Mouse (Mus musculus) thymus, postnatal 25 days (tissue): ENCODE measurements at regions not wholly inside any gene's neighbourhood (a gene's known extent, or its start where the extent isn't known, plus 50 kb on each side); places are given as distances from the start of the nearest gene placed in this dataset.

ENCODE experiments used
- DNase-seq: peaks from one replicate; pipeline ENCODE4 v3.0.0; 2022

DNA sequence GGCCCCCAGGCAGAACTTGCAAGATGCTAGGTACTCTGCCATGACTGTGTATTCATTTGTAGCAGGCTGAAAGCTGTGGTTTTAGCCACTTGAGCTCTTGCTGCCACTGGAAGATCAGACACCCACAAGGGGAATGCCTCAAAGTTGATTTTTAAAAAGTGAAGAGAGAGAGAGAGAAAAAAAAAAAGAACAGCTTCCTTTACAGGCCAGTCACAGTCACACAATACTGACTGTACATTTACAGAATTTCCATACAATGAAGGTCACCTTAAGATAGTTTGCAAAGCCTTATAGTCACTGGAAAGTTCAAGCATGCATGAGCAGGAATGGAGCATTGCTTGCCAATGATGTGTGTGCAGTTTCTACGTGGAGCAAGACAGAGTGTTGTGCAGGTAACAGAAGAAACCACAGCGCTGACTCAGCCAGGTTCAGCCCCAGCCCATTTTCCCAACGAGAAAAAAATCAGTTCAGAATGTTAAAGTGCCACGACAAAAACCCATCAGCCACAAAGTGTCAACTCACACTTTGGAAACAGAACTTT, 109.3 kb upstream of the Ado start:
- no peak for DNase-seq

- DNase-seq = no peak
Observed at GRCm38 (mm10) chr10:67657305-67657704, 108.5 kb upstream of the Ado start.

DNA sequence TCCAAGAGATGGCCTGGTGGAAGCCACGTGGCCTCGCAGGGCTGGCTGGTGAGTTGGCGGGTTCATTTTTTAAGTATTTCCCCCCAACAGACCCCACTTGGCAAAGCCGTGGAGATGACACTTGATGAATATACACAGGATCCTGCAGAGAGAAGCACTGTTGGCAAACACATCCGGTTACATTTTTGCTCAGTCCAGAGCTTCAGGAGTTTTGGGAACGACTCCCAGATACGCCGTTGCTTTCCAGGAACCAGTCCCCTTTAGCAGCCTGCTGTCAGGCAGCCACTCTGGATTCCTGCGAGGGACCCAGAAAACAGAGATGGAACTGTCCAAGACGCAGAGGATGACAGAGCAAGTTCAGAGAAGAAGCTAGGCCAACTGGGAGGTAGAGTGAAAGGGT, 105.8 kb upstream of the Ado start:
- no peak for DNase-seq

- no peak for DNase-seq
Observed at GRCm38 (mm10) chr10:67652300-67652699, 103.5 kb upstream of the Ado start.

DNA sequence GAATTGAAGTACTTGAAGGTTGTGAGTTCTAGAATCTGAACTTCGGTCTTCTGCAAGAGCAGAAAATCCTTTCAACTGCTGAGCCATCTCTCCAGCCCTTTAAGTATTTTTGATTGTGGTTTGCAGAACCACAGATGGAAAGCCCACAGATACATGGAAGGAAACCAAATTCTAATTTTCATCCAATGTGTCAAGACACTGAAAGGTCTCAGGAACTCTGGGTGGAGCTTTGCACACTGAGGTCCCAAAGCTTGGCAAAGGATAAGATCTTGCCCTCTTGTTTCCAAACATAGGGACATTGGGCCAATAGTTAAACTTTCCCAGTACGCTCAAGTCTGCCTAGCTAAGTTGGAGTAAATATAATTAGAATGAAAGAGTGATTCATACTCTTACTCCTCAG, 102.6 kb upstream of the Ado start:
- DNase-seq = no peak

DNA sequence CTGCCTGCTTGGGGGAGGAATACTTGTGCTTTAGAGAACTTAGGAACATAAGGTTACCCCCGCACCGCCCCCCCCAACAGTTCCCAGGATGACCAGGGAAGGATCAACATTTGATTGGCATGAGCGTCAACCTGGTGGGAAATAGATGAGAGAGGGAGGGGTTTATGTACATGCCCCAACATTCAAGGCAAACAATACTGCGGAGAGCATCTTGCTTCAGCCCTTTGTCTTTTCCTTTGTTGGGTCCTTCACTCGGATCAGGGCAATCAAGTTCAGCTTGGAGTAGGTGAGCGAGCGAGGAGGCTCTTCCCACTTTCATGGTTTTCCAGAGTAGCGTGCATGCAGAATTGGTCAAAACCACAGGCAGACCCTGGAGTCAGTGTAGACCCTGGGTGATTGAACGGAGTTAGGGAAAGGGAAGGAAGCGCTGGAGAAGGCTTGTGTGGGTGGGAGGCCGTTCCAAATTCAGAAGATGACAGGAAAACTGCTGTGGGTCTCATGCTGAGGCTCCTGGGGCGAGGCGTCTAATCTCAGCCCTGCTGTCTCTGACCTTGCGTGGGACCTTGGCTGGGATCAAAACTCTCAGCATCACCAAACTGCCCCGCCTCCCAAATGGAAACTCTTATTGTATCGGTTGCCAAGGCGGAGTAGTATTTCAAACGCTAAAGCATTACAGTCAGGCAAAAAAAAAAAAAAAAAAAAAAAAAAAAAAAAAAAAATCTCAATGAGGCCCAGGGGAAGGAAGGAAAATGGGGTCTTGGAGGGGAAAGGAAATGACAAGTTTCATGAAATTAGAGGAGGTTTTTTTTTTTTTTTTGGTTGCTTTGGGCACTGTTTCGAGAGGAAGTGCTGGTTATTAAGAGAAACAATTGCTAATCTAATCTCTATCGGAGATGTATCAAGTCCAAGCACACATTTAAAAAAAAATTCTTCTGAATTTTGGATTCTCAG, 99.3 kb upstream of the Ado start:
- DNase-seq = peak; percentile 18

DNA sequence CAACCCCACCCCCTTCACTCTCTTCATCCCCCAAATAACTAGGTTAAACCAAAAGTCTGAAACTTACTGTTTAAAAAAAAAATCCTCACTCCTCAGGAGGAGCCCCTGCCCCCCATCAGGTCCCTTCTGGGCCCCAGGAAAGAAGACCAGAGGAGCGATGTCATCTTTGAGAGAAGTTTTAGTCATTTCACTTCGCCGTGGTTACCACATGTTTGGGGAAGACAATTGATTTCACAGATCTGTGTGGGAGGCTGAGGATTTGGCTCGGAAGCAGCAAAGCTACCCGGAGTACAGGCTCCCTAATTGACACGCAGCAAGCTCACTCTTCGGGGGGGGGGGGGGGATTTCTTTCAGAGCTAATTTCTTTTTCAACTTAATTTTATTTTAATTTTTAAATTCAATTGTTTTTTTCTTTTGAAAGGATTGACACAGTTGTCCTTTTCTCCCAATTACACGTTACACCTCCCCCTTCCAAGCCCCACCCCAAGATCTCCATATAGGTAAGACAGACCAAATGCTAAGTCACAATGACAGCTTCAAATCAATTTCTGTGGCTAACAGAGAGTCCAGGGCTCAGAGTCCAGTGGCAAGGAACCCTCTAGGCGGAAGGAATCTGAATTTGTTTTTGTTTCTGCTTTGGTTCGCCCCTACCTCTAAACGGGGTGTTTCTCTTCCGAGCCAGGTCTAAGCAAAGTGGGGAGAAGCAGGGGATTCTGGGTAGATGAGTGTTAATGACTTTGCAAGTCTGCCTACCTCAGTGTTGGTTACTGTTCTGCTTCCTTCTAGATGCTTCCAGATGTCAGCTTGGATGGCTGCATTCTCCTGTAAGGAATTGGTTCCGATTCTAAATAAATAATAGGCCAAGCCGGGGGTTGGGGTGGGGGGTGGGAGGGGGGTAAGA, 98.2 kb upstream of the Ado start:
- peak; percentile 49 for DNase-seq

DNA sequence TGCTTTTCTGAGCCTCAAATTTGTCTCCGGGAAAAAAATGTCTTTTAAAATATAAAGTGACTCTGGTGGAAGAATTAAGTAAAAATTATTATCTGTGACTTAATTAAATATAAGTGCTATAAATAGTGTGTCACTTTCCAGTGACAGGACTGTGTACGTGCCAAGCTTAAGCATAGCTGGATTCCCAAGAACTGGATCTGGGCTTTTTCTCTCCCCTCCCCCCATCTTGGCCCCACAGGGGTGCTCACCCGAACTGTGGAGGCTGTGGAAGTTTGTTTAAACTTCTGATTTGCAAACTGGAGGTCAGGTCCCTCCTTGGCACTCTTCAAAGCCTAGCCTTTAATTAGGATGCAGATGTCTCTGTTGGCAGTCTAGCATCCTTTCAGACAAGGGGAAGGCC, 97.1 kb upstream of the Ado start:
- no peak for DNase-seq

DNA sequence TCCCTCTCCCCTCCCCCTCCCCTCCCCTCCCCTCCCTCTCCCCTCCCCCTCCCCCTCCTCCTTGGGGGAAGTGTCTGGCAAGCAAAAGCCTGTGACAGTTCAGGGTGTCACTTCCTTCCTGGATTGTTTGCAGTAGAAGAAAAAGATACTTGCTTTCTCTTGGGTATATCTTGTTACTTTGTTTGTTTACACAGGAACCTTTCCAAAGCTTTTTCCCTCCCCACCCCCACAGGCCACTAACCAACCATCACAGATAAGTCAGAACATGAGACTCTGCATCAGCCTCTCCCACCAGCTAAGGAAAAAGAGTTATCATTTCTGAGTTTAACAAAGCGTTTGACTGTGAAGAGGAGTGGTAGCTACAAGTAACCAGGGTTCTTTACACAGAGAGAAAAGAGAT, 95.5 kb upstream of the Ado start:
- DNase-seq = peak; percentile 54

DNA sequence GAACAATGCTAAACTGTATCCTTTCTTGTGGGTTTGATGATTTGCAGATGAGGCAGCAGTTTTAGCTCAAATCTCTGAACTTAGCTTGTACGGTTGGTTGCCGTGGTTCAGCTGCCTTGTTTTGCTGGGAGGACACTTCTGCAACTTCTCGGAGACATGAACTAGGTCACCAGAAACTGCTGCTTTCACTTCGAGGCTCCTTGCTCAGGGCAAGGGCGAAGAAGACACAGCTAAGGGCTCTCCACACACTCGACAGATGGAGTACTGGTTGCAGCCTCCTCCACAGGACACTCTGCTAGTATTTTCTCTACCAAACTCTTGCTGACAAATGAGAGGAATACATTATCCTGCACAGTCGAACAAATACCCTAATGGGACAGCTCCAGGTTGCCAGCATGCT, 94.9 kb upstream of the Ado start:
- peak; percentile 59 for DNase-seq

DNA sequence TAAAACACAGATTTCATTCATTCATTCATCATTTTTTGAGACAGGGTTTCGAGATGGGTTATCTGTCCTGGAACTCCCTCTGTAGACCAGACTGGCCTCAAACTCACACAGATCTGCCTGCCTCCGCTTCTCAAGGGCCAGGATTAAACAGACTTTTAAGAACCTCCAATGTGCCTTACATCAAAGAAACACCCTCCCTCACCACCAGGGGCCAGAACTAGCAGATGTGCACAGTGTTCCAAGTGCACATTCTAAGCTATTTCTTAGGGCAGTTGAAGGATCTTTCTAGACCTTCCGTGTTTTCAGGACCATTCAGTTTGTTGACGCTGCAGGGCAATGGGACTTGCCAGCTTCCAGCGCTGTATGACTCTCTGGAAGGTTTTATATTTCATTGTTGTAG, 88.6 kb upstream of the Ado start:
- peak; percentile 18 for DNase-seq

- DNase-seq = peak; percentile 78
Observed at GRCm38 (mm10) chr10:67636569-67636968, 87.8 kb upstream of the Ado start.

DNA sequence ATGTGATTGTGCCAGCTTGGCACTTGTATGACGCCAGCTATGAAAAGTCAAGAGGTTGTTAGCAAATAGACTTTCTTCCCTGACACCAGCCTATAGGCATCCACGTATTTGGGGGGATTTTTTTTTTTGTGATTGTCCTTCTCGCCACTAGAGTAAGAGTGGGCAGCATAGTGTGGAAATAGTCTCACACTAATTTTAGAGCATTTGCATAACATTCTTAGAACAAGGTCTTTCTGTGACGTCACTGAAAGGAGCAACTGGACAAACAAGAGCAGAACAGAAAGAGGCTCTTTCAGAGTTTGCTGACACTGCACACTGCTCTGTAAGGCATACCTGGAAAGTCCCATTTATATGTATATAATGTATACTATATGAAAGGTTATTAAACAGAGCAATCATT, 86.0 kb upstream of the Ado start:
- DNase-seq = no peak

DNA sequence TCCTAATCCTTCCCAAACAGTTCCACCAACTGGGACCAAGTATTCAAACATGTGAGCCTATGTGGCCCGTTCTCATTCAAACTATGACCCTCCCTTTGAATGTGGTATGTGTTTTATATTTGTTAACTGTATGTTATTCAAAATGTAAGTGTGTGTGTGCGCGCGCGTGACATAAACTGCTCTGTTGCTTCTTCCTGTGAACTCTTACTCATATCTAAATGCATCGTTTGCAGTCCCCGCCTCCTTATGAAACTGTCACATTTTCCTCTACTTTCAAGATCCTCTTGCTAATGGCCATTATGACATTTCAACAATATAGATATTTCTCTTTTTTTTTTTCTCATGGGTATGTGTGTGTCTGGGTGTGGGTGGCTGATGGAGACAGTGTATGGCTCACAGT, 84.3 kb upstream of the Ado start:
- no peak for DNase-seq

- no peak for DNase-seq
Observed at GRCm38 (mm10) chr10:67623338-67623737, 74.6 kb upstream of the Ado start.

- DNase-seq = peak; percentile 17
Observed at GRCm38 (mm10) chr10:67620018-67620417, 71.3 kb upstream of the Ado start.

DNA sequence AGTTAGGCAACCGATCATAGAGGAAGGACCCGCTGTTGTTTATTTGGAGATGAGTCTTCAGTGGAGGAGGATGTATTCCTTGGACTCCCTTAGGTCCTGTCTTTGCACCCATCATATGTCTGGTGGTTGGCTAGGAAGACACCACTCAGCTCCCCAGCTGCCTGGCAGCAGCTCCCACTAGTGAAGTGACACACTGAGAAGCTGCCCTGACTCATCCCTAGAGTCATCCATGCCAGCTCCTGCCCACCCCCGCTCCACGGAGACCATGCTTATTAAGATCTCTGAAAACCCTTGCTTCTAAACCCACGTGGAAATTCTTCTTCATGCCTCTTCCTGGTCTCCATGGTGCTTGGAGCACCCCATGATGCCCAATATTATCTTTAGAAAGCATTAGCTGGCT, 69.4 kb upstream of the Ado start:
- no peak for DNase-seq

GRCm38 (mm10) chr10:67615016-67615415, 66.3 kb upstream of the Ado start:
- no peak for DNase-seq

- DNase-seq = peak; percentile 32
Observed at GRCm38 (mm10) chr10:67610689-67611088, 61.9 kb upstream of the Ado start.

GRCm38 (mm10) chr10:67608033-67608432, 59.3 kb upstream of the Ado start:
- no peak for DNase-seq

DNA sequence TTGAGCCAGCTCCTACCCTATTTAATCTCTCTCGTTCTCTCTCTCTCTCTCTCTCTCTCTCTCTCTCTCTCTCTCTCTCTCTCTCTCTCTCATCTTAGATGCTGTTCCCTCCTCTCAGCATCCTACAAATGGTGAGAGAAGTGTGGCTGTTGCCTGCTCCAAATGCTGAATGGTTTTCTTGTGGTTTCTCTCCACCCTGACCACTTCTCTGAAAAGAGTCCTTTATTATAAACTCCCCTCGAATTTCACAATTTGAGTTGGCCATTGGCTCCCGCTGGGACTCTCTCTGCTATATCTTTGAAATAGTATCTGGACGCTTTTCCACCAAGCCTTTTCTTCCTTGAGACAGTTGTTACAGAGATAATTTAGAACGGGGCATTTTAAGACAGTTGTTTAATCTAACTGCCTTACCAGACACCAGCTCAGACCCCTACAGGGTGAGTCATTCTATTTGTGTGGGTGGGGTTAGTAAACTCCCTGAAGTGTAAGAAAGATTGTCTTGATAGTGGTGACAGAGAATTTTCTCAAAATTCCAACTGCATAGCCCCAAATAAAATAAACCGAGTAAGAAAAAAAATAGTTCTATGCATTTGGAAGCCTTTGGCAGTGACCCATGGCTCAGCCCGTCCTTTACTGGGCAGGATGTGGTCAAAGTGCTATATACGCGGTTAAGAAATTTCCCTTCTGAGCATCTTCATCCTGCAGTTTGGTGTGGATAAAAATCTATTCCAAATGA, 58.7 kb upstream of the Ado start:
- no peak for DNase-seq

DNA sequence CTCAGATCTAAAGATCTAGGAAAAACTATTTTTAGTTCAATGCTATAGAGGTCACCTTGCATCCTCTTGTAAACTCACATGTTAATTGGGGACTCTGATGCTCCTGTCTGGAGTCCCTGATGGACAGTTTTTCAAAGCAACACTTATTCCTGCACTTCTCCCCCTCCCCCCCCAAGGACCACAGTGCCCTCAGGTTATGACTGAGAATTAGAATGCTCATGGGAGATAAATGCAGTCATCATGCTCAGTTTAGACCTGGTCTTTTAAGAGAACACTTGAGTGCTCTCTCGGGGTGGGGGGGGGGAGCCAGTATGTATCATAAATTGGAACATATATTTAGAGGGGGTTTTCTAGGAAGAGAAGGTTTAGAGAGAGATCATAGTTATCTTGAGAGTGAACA, 58.0 kb upstream of the Ado start:
- DNase-seq = no peak

DNA sequence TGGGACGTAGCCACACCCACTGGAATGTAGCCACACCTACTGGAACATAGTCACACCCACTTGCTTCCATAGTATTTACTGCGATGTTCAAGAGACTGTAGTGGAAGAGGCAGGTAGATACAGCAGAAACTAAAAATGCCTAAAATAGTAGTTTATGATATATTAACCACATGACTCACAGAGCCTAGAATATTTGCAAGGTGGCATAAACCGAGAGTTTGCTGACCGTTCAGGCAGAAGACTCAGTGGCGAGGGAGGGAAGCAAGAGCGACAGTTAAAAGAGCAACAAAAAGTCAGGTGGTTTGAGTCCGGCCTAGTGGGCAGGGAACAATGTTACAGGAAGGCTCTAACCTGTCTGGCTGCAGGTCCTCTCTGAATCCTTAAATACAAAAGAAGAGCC, 50.6 kb upstream of the Ado start:
- DNase-seq = no peak
